Mouse (Mus musculus): ENCODE results near the gene Hes2. TPM values are rescaled to one million over a fixed set of nuclear protein-coding genes. Genes with fewer than 3 reads are reported as not detected.

Gene Hes2
- not detected for total RNA-seq (2021)
- long read RNA-seq, experiment 1: 0 reads
- long read RNA-seq, experiment 2: 0 reads

DNA sequence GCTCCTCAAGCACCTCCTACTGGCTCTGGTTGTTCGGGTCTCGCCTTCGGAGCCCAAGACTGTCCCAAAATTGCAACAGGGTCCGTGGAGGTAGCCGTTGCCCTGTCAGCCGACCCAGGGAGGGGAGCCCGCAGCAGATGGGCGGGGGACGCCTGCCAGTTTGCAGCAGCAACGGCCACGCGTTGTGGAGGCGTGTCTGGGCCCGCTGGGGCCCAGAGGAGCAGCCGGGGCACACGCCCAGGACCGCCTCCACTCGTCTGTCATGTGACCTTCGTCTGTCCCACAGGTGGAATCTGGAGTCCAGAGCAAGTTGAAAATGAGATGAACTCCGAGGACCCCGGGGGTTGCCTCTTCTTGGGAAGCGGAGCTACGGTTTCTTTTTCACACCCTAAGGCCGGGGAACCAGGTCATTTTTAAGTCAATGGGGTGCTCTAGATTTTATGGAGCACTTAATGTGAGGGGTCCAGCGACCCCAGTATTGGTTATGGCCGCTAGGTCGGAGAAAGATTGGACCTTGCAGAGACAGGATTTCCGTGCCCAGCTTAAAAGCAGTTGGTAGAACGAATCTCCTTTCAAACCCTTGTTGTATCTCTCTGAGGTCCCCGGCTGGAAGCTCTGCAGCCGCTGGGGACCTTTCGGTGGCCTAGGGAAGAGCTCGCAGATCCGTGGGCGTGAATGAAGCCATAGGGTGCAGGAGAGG lies at the start of gene Hes2:
TSS of gene Hes2 (plus strand) at position 283 of the 700 bp plus-strand sequence.
- intact Hi-C loops (cut with DNase I): no loop called here
- no peak for DNase-seq (ENCODE audit: low spot score in 2 of 2)

DNA sequence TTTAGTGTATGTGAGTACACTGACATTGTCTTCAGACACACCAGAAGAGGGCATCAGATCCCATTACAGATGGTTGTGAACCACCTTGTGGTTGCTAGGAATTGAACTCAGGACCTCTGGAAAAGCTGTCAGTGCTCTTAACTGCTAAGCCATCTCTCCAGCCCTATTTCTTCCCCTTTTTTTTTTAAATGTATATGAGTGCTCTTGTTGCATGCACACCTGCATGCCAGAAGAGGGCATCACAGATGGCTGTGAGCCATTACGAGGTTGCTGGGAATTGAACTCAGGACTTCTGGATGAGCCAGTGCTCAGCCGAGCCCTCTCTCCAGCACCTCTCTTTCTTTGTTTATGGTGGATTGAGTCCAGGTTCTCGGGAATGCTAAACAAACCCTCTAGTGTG lies 49.2 kb upstream of the Hes2 start:
- intact Hi-C loops (cut with DNase I): no loop called here

DNA sequence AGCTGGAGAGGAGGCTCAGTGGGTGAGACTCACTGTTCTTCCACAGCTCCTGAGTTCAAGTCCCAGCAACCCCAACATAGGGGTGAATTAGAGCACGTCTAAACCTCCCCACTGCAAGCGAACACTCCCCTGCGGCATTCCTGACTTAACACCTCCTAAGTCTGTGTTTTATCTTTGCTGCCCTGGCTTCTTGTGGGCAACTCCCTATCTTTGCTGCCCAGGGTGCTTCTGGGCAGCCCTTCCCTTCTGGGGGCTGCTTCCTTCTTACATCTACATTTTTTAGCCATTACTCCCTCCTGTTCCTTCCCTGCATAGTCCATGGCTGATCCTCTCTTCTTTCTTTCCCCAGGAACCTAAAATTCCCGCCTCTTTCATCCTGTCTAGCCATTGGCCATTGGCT lies 48.0 kb upstream of the Hes2 start:
- intact Hi-C loops (cut with DNase I): no loop called here
- no peak for DNase-seq (ENCODE audit: low spot score in 2 of 2)

More for the DNA sequence above, 49.2 kb upstream of the Hes2 start:
- no peak for DNase-seq (ENCODE audit: low spot score in 2 of 2)

DNA sequence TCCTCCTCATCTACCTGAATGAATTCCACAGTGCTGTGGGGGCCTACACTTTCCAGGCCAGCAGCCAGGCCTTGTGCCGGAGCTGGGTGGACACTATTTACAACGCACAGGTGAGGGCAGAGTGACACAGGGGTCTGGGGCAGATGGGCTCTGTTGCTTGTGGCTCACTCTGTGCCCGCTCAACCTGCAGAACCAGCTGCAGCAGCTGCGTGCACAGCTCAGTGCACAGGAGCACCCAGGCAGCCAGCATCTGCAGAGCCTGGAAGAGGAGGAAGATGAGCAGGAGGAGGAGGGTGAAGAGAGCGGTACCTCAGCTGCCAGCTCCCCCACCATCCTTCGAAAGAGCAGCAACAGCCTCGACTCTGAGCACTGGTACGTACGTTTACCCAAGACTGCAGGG lies 46.3 kb upstream of the Hes2 start:
- DNase-seq (ENCODE audit: low spot score in 2 of 2): no peak
- intact Hi-C loops (cut with DNase I): no loop called here

DNA sequence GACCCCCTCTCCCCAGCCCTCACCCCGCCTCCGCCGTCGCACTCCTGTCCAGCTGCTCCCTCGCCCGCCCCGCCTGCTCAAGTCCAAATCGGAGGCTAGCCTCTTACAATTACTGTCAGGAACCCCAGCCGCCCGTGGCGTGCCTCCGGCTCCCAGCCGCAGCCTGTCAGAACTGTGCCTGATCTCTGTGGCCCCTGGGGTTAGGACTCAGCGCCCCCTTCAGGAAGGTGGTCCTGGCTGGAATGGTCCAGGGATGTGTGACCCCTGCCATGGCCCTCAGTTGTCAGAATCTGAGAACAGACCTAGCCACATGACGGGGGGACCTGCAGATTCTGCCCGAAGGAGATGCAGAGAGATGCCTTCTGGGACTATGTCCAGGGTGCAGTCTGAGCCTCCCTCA lies 44.6 kb upstream of the Hes2 start:
- intact Hi-C loops (cut with DNase I): no loop called here
- no peak for DNase-seq (ENCODE audit: low spot score in 2 of 2)

DNA sequence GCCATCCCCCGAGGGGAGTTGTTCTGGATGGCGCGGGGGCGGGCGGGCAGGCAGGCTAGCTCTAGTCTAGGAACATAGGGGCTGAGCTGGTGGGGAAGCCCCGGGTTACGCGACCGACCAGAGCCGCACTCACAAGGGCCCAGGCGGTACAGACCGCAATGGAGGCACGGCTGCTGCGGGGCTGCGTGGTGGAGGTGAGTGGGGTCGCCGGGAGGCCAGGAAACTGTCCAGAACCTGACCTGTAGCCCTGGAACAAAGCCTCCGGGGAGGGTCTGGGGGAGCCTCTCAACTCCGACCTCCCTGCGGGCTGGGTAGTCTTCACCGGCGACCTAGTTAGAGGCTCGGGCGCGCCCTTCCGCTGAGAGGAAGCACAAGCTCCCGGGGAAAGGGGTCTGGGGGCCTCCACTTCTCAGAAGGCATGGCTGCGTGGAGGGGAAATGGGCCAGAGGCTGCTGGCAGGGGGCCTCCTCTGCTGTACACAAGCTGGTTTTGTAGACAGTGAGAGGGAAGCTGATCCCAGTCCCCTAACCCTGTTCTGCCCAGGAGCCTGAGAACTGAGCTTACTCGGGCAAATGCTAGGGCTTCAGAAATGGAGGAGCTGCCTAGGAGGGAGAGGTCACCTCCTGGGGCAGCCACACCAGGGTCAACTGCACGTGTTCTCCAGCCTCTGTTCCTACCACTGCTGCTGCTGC lies 42.6 kb upstream of the Hes2 start, which contains the start of gene Tnfrsf25:
TSS of gene Tnfrsf25 (plus strand) at position 14 of the 692 bp plus-strand sequence.
- intact Hi-C loops (cut with DNase I): no loop called here
- no peak for DNase-seq (ENCODE audit: low spot score in 2 of 2)

DNA sequence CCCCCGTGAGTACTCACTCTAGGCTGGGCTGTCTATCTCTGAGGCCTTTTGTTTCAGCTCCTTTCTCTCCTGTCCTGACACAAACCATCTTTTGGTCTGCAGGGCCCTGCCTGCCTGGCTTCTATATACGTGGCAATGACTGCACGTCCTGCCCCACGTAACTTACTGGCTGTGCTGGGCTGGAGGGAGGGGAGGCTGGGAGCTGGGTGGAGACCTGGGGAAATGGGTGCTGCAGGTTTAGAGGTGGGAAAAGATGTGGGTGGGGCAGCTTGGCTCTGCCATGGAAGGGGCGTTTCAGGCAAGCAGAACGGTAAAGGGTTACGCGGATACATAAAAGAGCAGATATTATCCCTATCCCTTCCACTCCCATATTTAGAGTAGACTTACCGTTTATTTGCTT lies 41.1 kb upstream of the Hes2 start:
- no peak for DNase-seq (ENCODE audit: low spot score in 2 of 2)
- intact Hi-C loops (cut with DNase I): no loop called here

DNA sequence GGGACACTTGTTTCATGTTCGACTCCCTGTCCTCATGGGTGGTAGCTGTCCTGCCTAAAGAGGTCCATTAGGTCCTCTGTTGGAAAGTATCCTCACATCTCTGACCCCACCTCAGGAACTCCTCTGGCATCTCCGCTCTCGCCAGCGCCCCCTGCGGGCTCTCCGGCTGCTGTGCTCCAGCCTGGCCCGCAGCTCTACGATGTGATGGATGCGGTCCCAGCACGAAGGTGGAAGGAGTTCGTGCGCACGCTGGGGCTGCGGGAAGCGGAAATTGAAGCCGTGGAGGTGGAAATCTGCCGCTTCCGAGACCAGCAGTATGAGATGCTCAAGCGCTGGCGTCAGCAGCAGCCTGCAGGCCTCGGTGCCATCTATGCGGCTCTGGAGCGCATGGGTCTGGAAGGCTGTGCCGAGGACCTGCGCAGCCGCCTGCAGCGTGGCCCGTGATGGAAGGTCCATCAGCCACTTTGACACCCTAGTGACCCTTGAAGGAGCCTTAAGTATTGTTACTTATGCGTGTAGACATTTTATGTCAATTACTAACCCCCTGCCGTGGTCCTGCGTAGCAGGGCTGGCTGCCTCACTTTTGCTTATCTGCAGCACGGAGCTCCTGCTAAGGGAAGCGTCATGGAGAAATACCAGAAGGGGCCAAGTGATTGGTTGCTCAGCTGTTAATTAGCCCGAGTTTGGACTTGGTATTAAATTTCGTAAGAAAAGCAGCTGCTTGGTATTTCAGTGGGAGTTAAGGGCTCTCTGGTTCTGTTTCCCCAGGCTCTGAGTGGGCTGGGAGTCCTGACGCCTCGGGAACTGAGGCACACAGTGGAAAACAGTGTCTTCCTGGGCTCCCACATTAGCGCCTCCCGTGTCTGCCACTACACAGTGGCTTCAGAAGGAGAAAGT lies 39.0 kb upstream of the Hes2 start:
- intact Hi-C loops (cut with DNase I): no loop called here
- peak; percentile 58 to 66 for DNase-seq (ENCODE audit: low spot score in 2 of 2)

DNA sequence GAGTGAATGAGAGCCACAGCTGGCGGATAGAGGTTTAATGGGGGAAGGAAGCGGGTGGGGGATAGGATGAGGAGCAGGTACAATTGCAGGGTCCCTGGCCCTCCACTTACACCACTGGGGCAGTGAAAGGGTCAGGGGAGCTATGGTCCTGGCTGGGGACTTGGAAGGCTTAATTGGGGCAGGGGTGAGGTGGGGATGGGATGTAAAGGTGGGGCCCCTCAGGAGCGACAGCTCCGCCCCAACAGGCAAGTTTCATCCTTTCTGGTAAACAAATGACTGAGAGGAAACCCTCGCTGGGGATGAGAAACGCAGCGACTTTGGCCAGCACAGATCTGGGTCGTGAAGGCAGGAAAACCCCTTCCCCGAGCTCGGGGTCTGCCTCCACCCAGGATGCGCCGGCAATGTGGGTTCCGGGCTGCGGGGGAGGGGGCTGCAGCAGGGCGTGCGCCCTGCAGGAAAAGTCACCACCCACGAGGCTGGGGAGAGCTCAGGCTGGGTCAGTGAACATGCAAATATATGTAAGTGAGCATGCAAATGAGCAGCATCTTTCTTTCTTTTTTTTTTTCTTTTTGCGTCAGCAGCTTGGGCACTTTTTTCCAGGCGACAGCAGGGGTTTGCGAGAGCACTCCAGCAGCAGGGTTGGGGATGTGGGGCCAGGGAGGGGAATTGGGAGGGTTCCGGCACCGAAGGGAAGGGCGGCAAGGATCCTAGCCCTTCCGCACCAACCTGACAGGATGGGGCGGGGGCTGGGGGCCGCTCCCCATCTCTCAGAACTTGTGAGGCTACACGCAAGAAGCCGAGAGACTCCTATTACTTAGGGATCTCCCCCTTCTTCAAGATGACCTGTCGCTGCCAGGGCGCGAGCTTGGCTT lies 38.1 kb upstream of the Hes2 start:
- DNase-seq (ENCODE audit: low spot score in 2 of 2): no peak
- intact Hi-C loops (cut with DNase I): no loop called here

DNA sequence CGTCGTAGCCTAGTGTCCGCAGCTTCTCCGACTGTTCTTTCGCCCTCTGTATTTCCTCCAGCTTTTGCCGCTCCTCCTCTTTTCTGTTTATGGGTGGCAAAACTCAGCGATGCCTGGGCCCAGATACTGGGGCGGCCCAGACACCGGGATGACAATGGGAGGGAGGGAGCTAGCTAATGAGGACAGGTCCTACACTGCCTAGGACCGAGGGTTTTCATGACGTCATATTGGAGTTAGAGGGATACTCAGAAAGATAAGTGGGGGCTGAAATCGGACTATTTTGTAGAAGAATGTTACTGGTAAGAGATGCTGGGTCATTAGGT lies 37.5 kb upstream of the Hes2 start:
- DNase-seq (ENCODE audit: low spot score in 2 of 2): no peak

DNA sequence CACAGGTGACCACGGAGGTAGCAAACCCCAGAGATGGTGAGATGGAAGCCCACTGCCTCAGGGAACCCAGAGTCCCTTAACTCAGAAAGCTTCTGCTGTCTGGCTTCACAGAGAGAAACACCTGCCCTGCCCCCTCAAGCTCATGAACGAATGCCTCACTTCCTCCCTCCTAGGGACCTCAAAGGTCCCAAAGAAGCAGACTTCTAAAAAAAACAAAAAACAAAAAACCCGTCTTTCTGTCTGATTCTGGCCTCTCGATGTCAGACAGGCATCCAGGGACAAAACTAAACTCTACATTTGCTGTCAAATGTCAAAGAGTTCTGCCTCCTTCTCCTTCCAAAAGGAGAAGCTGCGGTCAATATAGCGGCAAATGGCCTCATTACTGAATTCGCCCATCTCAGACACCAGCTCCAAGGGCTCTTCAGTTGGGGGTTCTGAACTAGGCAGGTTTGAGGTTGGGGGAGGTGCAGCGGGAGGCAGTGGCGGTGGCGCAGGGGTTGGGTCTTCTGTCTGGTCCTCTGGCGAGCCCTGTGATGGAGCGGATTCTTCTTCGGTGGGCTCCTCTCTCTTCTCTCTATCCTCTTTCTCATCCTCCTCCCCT lies 34.2 kb upstream of the Hes2 start:
- no peak for DNase-seq (ENCODE audit: low spot score in 2 of 2)
- intact Hi-C loops (cut with DNase I): no loop called here

More for the DNA sequence above, 37.5 kb upstream of the Hes2 start:
- intact Hi-C loops (cut with DNase I): no loop called here

DNA sequence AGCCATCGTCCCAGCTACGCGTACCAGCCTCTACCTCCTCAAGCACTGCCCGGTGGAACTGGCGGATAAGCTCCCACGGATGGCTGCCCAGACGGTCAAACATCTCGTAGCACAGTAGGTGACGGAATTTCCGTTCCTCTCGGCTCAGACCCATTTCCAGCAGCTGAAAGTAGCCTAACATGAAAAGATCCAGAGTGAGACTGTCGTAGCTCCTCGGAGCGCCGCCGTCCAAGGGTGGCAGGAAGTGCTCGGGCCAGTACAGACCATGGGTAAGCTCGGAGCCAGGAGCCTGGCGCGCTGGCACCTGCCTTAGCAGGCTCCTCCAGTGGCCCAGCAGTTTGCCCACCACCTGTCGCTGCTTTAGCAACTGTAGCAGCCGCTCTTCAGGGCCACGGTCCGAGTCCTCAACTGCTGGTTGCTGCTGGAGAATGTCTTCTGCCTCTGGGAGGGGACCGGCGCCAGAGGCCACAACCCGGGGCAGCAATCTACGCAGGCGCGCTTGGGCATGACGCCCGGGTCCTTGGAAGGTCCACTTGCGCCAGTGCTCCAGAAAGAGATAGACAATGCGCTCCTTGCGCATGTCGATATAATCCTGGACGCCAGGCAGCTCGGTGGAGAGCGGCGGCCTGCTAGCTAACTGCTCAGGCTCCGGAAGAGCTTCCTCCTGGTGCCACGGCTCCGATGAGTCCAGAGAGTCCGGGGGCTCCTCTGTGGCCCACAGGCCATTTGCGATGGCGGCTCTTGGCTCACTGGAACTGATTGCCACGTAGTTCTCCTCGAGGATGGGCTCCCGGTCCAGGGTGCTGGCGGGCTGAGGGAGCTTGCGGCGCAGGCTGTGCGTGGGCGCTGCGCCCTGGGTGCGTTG lies 33.3 kb upstream of the Hes2 start:
- intact Hi-C loops (cut with DNase I): no loop called here
- DNase-seq (ENCODE audit: low spot score in 2 of 2): no peak

DNA sequence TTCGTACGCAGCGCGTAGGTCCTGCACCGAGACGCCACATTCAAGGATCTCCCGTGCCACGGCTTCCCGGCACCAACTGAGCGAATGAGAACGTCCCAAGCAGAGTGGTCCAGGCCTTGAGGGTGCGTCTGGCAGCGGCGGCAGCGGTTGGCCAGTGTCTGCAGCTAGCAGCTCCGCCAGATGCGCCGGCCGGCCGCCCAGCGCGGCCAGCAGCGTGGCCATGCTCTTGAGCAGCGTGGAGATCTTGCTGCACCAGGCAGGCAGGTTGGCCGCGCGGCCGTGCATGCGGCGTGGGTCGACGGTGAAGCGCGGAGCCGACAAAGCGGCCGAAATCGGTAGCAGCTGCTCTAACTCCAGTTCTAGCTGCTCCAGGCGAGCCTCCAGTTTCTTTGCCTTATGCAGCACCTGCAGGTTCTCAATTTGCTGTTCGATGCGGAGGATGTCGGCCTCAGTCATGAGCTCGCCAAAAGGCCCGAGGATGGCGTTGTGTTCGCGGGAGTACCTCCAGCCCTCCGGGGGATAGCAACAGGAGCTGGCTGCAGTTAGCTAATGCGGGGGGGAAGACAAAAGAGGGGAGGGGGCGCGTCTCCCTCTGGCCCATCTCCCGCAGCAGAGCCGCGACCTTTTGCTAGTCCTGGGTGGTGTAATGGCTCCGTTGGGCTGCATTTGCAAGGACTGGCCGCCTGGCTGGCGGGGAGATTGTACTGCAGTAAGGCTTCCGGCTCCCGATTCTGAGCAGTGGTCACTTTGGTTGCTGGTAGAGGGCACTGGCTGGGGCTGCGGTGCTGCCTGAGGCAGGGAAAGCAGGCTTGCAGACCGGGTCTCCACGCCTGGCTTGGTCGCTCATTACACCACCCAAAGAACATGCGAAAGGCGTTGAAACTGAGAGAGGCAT lies 32.4 kb upstream of the Hes2 start:
- intact Hi-C loops (cut with DNase I): no loop called here
- no peak for DNase-seq (ENCODE audit: low spot score in 2 of 2)

DNA sequence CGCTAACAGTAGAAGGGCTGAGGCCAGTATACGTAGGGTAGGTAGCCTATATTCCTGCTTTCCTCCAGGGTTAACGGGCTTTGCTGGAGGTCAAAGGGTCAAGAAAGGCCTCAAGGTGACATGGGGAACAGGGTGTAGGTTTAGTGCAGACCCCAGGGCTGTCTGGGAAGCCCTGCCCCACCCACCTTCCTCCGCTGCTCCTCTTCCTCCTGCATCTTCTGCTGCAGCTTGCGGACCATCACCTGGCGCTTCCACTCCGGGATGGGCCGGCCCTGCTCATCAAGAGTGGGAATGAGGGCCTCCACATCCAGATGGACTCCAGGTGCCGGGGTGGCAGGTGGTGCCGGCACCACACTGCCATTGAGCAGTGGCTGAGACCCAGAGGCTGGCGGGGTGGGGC lies 30.8 kb upstream of the Hes2 start:
- no peak for DNase-seq (ENCODE audit: low spot score in 2 of 2)
- intact Hi-C loops (cut with DNase I): no loop called here

DNA sequence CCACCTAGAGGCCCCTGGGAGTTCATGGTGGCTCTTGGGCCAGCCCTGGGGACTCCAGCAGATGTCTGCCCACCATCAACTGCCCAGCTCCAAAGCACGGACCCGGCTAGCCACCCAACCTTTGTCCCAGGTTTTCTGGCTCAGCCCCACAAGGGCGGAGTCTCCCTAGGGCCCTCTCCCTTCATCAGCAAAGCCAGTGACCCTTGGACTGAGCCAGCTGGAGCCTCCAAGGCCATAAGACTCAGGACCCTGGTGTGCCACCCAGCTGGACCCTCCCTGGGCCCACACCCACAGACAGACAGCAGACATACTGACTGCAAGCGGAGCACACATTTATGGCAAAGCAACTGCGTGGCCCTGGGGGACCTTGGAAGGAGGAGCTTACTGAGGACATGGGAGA lies 29.9 kb upstream of the Hes2 start:
- intact Hi-C loops (cut with DNase I): no loop called here

DNA sequence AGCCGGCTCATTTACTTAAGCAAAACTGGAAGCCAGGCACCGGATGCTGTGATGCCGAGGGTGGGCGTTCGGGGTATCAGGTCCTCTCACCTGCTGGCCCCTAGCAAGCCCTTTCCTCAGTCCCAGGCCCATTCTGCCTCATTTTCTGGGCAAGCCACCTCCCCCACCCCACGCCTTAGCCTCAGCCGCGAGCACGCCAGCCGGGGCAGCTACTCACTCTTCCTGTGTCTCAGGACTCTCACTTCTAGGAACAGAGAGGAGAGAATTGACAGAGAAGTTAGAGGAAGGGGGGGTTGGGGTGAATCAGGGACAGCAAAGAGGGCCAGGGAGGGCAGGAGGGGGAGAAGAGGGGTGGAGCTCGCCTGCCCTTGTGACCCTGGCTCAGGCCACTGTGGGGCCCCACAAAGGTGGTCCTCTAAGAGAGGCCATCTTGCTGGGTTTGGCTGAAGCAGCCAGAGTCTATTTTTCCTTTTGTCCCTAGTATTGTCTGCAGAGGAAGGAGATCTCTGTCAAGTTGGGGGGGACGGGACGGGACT lies 29.2 kb upstream of the Hes2 start:
- intact Hi-C loops (cut with DNase I): no loop called here
- DNase-seq (ENCODE audit: low spot score in 2 of 2): no peak

More for the DNA sequence above, 29.9 kb upstream of the Hes2 start:
- no peak for DNase-seq (ENCODE audit: low spot score in 2 of 2)
